Mouse (Mus musculus): ENCODE measurements around the gene Rxylt1. TPM values are rescaled to one million over a fixed set of nuclear protein-coding genes. Genes with fewer than 3 reads are reported as not detected.

Rxylt1 gene
- polyA plus RNA-seq, 1 experiment = not detected

DNA sequence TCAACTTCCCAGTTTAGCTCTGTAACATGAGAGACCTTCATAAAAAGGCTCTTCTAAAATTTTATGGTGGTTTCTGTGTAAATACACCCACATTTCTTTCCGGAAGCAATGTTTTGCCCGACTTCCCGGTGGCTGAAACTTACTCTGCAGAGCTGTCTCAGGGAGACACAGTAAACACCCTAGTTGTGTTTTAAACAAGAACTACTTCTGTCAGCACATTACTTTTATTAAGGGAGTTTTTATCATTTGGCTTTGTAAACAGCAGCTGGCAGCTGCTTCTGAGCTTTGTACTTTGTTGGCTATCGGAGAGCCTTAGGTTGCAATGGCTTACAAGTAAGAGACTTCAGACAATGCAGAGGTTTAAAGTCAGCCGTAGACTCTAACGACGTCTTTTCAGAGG is 67.4 kb downstream of the Rxylt1 start:
- H3K4me1 ChIP-seq (ENCODE audit: control insufficient read depth, insufficient read depth, low read length) = peaks cover 2% of the 10 kb centered on the region; the same call in 1 of the 2 replicates
- 31% methylated on average over 7 of the region's 7 CpGs for WGBS
- no peak overlapping the region for H3K27ac ChIP-seq (ENCODE audit: insufficient read depth, low read depth, low read length)
- no peak for TF ChIP-seq POLR2A (IDR thresholded peaks at IDR 0.05; ENCODE audit: insufficient read depth, low read depth, low read length)
- no peak for TF ChIP-seq CTCF (IDR thresholded peaks at IDR 0.05; ENCODE audit: insufficient read depth, low read depth, low read length)
- H3K4me3 ChIP-seq (ENCODE audit: insufficient read depth, low read depth, low read length) = no peak overlapping the region

Other genes with a start within 250 kb of the Rxylt1 start
- gene Srgap1, start 50.1 kb downstream of the Rxylt1 start, polyA plus RNA-seq (2012; ENCODE audit: insufficient read depth, insufficient read length, low replicate concordance, missing spikeins) = not detected in 2 replicates